Mouse (Mus musculus) brain, embryonic 14.5 days (tissue): ENCODE measurements around the gene Mindy3. TPM values are rescaled to one million over a fixed set of nuclear protein-coding genes. Genes with fewer than 3 reads are reported as not detected.
A peak's percentile ranks its signal among the peaks of the same experiment; 100 is the strongest.

Source experiments
- DNase-seq: peaks from one replicate; pipeline ENCODE4 v3.0.0-alpha.2; 2011; ENCODE audit warnings: low read depth
- CTCF ChIP-seq: fragments of 200-500 bp; IDR thresholded peaks from 2 replicates; pipeline ENCODE4 v1.5.1; 2012; ENCODE audit warnings: inconsistent platforms, mild to moderate bottlenecking, moderate library complexity, borderline replicate concordance; ENCODE audit not compliant: insufficient read depth, insufficient read length; ENCODE audit errors: extremely low read depth
- POLR2A ChIP-seq: fragments of 200-500 bp; IDR thresholded peaks from 2 replicates; pipeline ENCODE4 v1.6.1; 2012; ENCODE audit warnings: mild to moderate bottlenecking, inconsistent platforms, borderline replicate concordance; ENCODE audit not compliant: poor library complexity, insufficient read depth, insufficient read length, severe bottlenecking; ENCODE audit errors: extremely low read depth
- polyA plus RNA-seq: library from polyadenylated mRNA; depleted of rRNA; stranded (reverse); fragments of >200 nt; gene quantifications from 2 replicates; pipeline ENCODE4 v1.2.3, GENCODE M21; 2012; rRNA removed

The Mindy3 gene
- polyA plus RNA-seq, 1 experiment: 57.1 TPM

- TF ChIP-seq POLR2A (no peak), CTCF (no peak)
- no peak for DNase-seq
These were observed 102.9 kb downstream of the Mindy3 start for GRCm38 (mm10) chr2:12316361-12316760.

DNA sequence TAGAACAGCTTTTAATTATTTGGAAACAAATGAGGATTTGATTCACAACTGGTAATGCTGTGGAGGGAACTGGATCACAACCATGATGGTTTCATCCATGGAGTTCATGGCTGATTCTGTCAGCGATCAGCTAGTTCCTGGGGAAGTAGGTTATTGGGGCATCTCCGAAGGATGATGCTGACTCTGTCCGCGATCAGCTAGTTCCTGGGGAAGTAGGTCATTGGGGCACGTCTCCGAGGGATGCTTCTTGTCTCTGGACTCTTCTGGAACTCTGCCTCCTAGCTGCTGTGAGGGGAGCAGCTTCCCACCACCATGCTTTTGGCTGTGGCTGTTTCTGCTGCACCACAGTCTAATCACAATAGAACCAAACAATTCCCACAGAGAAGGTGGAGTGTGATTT lies 105.2 kb downstream of the Mindy3 start:
- no peak for DNase-seq
- TF ChIP-seq POLR2A: no peak
- TF ChIP-seq CTCF: no peak

- DNase-seq: no peak
- TF ChIP-seq CTCF: no peak
- no peak for TF ChIP-seq POLR2A
These were observed 110.8 kb downstream of the Mindy3 start for GRCm38 (mm10) chr2:12308466-12308865.

DNA sequence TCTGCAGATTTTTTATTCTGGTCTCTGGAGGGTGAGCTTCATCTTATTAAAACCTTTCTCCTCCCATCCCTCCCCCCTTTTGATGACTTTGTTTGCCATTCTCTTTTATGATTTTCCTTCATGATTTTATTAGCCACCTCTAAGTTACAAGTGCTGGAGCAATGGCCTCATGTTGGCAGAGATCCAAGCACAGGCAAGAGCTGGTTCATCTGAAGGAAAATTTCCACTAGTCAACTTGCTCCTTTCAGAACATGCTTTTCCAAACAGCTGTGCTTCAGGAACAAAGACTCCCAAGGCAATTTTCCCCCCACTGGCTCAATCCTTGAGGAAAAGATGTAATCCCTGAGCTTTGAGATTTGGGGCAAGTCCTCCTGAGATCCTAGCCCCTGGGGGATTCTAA lies 112.0 kb downstream of the Mindy3 start:
- DNase-seq: peak; percentile 52
- no peak for TF ChIP-seq CTCF
- TF ChIP-seq POLR2A: no peak

DNA sequence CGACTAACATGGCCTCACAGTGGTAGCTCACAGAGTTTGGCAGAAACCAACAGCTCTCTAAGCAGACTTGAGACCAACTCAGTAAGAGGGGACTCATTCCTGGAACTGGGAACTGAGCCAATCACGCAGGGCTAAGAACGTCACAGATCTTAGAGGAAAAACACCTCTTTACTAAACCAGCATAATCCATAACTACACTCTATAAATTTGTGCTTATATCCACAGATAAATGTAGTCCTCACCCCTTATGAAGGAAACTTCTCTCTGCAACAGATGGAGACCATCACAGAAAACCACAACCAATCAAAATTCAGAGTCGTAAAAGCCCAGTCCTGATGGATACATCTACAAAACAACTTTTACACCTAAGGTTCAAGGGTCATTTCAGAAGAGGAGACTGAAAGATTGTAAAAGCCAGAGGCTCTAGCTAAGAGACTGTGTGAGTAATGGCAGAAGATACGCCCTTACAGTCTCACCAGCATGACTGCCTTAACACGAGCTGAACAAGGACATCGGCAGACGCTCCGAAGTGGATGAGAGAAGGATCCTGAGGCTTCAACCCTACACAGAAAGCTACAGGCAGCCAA lies 114.1 kb downstream of the Mindy3 start:
- TF ChIP-seq POLR2A (no peak), CTCF (no peak)
- DNase-seq: no peak

- peak; percentile 90 for DNase-seq
- TF ChIP-seq CTCF (peak; percentile 96), POLR2A (no peak)
These were observed 117.7 kb downstream of the Mindy3 start, which contains the start of gene Itga8 for GRCm38 (mm10) chr2:12301431-12302170. Gene Itga8, minus strand, starts transcription at chr2:12301922.

DNA sequence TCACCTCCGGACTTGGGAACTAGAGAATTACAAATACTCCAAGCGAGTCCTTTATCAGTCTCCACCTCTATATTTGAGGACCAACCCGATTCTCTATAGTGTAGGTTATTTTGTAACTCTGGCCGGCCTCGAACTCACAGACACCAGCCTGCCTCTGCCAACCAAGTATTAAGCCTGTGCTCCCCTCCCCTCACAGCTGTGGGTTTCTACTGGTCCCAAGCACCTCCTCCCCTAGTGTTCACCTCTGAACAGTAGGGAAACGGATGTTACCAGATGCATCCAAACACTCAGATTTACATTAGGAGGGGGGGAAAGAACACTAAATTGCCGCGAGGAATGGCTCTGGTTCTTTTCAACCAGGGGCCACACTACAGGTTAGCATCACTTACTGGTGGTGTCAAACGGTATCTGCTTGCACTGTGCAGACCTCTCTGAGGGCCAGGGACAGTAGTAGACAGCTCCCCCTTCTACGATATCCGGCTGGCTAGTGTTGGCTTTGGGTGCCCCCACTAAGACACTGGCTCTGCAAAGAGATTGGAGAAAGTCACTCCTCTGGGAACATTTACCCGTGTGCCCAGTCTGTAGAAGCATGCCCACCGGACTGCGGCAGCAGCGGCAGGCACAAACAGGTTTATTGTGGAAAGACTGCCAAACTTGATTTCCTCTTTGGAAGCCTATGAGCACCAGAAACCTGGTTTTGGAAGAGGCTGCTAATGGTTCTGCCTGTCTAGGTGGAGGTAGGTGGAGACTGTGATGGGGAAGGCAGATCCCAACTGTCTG lies 118.6 kb downstream of the Mindy3 start:
- TF ChIP-seq CTCF: no peak
- TF ChIP-seq POLR2A: no peak
- no peak for DNase-seq

- TF ChIP-seq CTCF: no peak
- no peak for DNase-seq
These were observed 122.0 kb downstream of the Mindy3 start for GRCm38 (mm10) chr2:12297287-12297686.

Other genes with a start within 250 kb of the Mindy3 start
- 1.9 and 3.1 TPM in 2 replicates for gene Itga8, start 117.5 kb downstream of the Mindy3 start, polyA plus RNA-seq